Mouse (Mus musculus) erythroblast, adult 5-6 weeks (primary cell): ENCODE measurements at regions not wholly inside any gene's neighbourhood (a gene's known extent, or its start where the extent isn't known, plus 50 kb on each side); places are given as distances from the start of the nearest gene placed in this dataset.

ENCODE experiments used
- ATAC-seq: replicated peaks from 2 replicates; pipeline ENCODE4 v1.8.0; 2016; ENCODE audit warnings: moderate number of reproducible peaks, mild to moderate bottlenecking, moderate TSS enrichment, inconsistent platforms; ENCODE audit not compliant: poor library complexity, low FRiP score, severe bottlenecking

GRCm38 (mm10) chr2:117999641-118000040, 112.0 kb upstream of the Thbs1 start:
- no peak for ATAC-seq

DNA sequence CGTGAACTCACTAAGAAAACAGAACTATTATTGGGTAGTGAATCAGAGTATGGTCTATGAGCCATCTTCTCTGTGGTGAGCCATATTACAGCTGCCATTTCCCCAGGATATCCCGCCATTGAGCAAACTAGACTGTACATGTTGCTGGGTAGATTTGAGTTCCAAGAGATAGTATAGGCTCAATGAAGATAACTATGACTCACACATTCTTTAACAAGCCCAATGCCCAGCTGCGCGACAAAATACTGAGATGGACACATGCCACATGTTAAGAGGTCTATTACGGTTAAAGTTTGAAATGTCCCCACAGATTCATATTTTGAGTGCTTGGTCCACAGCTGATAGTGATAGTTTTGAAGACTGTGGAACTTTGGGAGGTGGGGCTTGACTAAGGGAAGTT, 107.5 kb upstream of the Thbs1 start:
- ATAC-seq = no peak

DNA sequence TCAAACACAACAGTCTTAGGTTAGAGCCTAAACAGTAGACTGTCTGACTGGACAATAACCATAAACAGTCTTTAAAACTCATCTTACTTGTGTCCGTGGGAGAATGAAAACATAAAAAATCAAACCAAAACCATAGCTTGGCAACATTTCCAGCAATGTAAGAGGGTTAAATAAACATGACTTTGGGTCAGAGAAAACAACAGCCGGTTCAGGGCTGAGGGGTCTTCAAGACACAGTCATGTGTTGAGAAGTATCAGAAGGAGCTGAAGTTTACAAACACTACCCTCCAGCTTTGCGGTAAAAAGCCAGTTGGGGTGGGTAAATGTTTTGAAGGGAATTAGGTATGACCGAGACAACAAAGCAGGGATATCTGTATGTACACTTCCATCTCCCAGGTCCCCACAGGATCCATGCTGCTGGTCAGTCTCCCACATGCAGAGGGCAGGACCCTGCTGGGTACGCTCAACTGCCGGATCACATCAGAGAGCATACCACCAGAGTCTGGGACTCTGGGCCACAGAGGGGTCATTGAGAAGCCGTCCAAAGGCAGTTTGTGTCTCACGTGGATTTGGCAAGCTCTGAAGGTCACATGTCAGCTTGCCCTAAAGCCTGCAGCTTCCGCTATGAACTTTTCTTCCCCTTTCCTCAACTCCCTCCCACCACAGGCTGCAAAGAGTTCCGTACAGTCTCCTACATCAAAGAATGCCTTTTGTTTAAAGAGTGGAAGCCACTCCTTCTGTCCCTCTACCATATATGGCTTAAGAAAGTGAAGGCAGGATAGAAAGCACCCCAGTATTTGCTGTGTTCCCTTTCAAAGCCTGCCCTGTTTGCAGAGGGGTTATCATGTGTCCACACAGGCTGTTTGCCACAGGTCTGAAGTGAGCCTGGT, 103.9 kb upstream of the Thbs1 start:
- ATAC-seq = 0 out of 2 replicates have a peak, but pooled peaks have one; percentile 20

DNA sequence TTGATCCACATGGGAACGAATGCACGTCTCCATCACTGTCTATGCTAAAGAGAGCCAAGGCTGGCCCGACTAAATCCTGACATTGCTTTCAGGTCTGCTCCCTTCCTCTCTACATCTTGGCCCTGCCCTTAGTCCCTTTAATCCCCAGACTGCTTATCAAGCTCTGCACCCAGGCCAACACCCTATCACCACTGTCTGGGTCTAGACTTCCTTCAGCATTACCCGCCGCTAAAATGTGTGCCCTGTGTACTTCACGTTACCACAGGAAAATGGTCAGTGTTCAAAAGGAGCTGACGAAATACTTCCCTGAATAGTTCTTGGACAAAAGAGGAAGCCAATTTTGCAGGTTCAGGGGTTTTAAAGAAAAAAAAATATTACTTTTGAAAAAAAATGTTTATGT, 100.0 kb upstream of the Thbs1 start:
- no peak for ATAC-seq

DNA sequence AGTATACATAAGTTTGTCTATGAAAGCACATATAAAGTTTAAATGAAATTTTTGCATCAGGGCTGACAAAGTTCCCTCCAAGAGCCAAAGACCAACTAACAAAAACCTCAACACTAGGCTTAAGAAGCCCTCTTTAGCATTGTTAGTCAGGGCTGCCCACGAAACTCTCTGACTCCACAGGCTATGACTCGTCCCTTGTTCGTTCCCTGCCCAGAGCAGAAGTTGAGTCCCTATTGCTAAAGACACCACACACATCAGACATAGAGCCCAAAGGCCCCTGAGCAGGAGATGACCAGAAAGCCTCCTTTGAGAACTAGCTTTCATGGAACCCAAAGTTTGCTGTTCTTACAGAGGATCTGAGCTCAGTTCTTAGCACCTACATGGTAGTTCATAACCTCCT, 99.5 kb upstream of the Thbs1 start:
- no peak for ATAC-seq

GRCm38 (mm10) chr2:118013156-118013555, 98.5 kb upstream of the Thbs1 start:
- ATAC-seq = no peak

DNA sequence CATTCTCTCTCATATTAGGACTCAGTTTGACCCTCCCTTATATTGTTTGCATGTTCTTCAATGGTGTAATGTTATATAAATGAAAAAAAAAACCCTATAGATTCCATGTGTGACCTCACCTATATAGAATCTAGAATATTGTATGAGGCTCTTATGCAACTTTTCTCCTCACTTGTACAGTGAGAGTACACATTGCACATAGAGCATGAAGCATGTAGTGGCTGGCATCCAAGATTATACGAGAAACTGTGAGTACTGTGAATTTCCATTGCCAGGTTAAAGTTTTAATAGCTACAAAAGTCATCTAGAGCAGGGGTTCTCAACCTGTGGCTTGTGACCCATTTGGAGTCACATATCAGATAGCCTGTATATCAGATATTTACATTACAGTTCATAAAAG, 96.5 kb upstream of the Thbs1 start:
- ATAC-seq = no peak

- ATAC-seq = no peak
Measured at GRCm38 (mm10) chr2:118025829-118026735, 85.6 kb upstream of the Thbs1 start.

GRCm38 (mm10) chr2:118028881-118029280, 82.8 kb upstream of the Thbs1 start:
- ATAC-seq = no peak

DNA sequence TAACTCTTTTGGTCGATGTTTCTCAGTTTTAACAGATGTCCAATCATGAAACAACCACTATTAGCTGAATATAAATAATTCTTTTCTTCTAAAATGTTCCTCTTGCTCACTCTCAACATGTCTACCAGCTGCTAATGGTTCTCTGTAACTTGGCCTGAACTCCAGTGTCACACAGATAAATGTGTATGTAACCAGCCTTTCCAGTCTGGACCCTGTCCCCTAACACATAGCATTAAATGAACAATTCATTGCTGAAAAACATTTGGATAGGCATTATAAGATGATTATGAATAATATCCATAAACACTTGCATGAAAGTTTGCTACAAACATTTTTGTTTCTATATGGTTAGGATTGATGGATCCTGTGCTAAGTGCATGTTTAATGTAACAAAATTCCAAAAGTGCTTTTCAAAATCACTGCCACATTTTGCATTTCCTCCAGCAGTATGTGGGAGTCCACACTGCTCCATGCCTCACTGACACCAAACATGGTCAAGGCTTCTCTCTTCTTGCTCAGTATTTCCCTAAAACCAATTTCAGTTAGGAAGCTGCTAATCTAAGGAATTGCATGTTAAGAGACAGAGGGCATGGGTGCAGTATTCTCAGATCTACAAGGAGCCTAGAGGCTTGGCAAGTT, 82.1 kb upstream of the Thbs1 start:
- ATAC-seq = no peak

DNA sequence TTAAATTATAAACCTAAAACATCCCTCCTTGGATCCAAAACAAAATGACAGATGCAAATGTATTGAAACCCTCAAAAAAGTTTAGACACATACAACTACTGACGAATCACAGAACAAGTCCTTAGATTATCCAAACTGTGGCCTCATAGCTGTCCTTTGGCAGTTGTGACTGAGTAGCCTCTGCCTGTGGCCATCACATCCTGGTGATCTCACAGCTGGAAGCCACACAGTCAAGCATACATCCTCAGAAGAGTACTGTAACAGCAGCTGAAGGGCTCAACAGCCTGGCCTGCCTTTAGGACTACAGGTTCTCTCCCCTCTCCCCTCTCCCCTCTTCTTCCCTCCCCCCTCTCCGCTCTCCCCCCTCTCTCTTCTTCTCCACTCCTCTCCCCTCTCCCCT, 80.0 kb upstream of the Thbs1 start:
- ATAC-seq = no peak

DNA sequence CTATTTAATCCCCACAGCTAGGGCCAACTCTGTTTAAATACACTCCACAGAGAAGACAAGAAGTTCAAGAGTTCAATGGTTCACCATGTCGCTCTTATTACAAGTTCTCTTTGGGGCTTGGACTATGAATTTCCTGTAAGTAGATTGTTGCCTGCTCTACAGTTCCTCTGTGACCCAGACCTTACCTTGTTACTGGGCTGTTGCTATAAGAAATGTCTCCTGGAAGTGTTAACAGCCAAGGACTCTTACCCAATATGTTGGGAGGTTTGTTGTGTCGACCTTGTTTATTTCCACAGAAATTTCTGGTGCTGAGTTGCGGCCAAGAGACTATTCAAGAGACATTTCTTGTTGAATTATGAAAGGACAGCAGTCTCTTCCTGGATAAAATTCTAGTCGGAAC, 78.3 kb upstream of the Thbs1 start:
- ATAC-seq = no peak

DNA sequence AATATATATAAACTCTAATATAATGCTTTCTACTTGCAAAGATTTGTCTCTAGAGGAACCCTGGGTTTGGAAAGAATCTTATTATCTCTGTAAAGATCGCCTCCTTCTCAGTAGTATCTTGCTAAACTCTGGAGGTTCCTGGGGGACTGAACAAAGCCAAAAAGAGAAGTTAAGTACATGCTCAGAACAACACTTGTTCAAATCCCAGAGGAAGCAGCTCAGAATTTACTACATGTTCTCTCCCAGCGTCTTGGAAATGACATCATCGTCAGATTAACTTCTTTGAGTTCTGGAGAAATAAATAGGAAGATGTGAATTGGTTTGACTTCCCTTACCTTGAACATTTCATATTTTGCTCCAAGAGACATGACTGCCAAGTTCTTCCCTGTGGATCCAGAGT, 77.7 kb upstream of the Thbs1 start:
- ATAC-seq = no peak

GRCm38 (mm10) chr2:118035333-118035732, 76.3 kb upstream of the Thbs1 start:
- ATAC-seq = no peak

- ATAC-seq = no peak
Measured at GRCm38 (mm10) chr2:118038859-118039818, 72.5 kb upstream of the Thbs1 start.

- ATAC-seq = no peak
Measured at GRCm38 (mm10) chr2:118039819-118040206, 71.9 kb upstream of the Thbs1 start.

GRCm38 (mm10) chr2:118042380-118043055, 69.2 kb upstream of the Thbs1 start:
- no peak for ATAC-seq

- ATAC-seq = no peak
Measured at GRCm38 (mm10) chr2:118044666-118045065, 67.0 kb upstream of the Thbs1 start.

DNA sequence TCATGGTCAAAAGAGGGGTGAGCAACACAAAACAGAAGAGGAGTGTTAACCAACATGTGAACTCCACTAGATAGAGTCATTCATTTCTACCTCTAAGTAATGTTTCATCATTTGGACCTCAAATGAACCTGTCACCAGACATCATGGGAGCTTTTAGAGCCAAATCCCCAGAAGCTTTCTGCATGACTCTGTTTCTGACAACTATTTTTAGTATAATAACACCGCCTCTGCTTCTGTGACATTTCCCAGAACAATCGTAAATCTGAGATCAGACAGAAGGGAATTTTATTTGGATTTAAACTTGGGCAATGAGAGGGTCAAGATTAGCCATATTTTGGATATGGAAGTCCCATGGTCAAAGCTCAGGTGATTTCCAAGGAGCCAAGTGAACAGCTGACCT, 61.4 kb upstream of the Thbs1 start:
- no peak for ATAC-seq
